Mouse (Mus musculus): ENCODE data around the gene Apoh.

Gene Apoh

DNA sequence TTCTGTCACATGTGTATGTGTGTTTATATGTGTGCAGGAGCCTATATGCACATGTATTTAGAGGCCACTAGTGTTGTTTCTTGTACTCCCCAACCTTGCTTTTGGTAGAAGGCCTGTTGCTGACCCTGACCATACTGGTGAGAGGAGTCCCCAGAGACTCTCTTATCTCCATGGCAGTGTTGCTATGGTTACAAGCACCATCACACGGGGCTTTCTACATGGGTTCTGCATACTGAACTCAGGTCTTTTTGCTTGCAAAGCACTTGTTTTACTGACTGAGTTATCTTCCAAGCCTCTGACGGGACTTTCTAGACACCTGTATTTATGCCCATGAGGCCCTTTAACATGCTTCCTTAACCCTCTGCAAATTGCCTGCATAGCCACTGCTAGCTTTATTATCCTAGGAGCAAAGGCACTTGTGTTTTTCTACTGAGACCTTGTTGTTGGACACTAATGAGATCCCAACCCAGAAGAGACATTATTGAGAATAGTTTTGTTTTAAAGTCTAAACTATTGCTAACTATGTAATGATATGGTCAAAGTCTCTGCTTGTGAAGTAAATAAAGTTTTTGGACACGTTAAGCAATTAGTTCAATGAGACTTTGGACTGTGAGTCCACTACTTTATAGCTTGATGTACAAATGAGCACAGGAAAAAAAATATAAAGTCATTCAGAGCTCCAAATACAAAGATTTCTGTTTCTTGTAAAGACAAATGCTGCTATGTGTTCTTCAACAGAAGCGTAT, 41.9 kb downstream of the Apoh start:
- DNase-seq, result no peak

DNA sequence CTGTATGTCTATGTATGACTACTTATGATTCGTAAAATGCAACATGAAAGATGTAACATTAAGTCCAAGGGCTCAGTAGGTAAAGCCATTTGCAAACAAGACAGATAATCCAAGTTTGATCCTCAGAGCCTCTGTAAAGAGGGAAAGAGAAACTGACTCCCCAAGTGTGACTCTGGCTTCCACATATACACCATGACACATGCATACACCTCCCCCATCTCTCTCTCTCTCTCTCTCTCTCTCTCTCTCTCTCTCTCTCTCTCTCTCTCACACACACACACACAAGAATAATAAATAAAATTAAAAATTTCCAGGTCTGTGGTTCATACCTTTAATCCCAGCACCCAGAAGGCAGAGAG, 42.5 kb downstream of the Apoh start:
- DNase-seq, result no peak

- DNase-seq, result no peak
Measured at GRCm38 (mm10) chr11:108395061-108395460, 51.9 kb downstream of the Apoh start.

GRCm38 (mm10) chr11:108396076-108396829, 53.1 kb downstream of the Apoh start:
- no peak for DNase-seq

GRCm38 (mm10) chr11:108409876-108410644, 66.9 kb downstream of the Apoh start:
- DNase-seq, result no peak

GRCm38 (mm10) chr11:108416360-108416759, 73.2 kb downstream of the Apoh start:
- DNase-seq, result no peak

DNA sequence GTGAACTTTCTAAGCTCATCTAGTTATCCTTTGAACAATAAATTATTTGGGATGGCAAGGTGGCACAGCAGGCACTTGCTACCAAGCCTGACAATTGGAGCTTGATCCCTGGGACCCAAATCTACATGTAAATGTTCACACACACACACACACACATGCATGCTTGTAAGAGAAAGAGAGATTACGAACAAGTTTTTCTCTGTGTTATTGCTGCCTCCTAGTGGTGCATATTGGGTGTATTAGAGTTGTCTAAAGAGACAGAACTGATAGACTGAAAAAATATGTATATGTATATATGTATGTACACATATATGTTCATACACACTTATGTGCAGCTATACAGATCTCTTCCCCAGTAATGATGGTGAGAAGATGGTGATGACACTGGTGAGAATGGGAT, 75.4 kb downstream of the Apoh start:
- DNase-seq, result no peak

DNA sequence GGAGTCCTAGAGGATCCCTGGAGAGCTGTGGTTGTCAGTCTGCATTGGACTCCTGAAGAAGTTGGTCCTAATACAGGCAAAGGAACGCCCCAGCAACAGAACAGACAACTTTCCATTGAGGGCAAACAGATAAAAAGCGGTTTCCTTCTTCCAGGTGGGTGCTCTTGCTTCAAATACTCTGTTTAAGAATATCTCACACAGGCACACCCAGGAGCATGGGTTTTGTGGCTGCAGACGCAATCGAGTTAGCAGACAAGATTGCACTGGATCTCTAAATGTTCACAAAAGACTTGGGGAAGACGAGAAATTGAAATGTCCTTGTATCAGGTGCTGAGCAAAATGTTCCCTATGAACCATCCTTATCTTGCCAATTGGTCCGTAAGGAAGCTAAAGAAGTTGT, 76.1 kb downstream of the Apoh start:
- no peak for DNase-seq

- no peak for DNase-seq
Measured at GRCm38 (mm10) chr11:108420751-108421150, 77.6 kb downstream of the Apoh start.

- no peak for DNase-seq
Measured at GRCm38 (mm10) chr11:108423221-108423620, 80.1 kb downstream of the Apoh start.

GRCm38 (mm10) chr11:108424111-108424510, 81.0 kb downstream of the Apoh start:
- no peak for DNase-seq

GRCm38 (mm10) chr11:108424889-108425591, 81.9 kb downstream of the Apoh start, which contains the start of gene Cep112:
Cep112 (plus strand) TSS chr11:108425192.
- DNase-seq, result peak; percentile 97

GRCm38 (mm10) chr11:108425592-108425921, 82.4 kb downstream of the Apoh start:
- DNase-seq, result peak; percentile 24

DNA sequence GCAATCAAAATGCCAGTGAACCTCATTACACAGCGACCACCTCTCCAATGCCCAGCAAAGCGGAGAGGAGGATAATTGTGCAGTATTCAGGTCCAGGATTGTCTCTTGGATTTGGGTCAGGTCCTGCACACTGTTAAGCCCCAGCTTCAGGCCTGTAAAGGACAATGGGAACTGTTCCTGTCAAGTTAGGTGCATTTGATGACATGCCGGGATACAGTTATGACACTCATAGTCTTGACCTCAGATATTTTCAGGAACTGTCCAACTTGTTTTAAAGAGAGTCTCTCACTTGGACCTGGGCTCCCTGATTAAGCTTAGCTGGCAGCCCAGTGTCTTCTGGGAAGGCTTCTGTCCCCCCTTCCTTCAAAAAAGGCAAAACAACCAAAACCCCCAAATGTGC, 82.9 kb downstream of the Apoh start:
- no peak for DNase-seq

DNA sequence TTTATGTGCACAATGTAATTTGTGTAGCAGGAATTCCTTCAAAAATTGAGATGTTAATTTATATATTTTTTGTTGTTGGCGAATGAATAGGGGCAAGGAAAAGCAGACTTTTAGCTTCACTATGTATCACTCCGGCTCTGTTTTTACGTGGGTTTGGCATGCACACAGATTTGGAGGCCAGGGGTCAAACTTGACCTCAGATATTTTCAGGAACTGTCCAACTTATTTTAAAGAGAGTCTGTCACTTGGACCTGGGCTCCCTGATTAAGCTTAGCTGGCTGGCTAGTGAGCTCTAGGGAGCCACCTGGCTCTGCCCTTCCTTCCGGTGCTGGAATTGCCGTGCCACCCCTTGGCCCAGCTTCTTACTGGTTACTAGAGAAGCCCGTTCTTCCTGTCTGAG, 84.0 kb downstream of the Apoh start:
- no peak for DNase-seq

DNA sequence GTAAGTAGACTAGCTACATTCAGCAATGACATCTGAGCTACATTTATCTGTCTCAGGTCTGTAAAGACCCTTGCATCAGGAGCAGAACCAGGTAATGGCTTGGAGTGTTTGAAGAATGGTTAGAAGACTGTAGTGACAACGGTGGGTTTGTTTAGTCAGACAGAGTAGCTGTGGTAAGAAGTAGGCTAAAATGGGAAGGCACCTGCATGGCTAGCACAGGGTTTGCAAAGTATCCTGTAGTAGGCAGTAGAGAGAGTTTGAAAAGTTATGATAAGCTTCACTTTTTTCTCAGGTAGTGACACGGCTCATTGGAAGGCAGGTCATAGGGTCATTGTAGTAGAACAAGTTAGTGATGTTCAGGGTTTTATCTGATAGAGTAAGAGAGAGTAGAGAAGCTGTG, 85.9 kb downstream of the Apoh start:
- DNase-seq, result no peak

GRCm38 (mm10) chr11:108443893-108444563, 100.9 kb downstream of the Apoh start:
- DNase-seq, result no peak

DNA sequence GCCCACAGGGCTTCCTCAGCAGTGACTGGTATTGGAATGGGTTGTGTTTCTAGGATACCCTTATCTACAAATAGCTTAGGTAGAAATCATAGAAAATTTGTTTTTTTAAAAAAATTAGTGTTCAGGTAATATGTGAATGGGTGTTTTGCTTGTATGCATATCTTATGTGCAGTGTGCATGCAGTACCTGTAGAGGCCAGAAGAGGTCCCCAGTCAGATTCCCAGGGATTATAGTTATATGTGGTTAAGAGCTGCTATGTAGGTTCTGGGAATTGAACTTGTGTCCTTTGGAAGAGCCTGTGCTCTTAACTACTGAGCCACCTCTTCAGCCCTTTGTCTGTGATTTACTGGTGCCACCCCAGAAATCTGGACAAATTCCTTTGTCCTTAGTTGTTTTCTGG, 104.0 kb downstream of the Apoh start:
- peak; percentile 33 for DNase-seq

GRCm38 (mm10) chr11:108449811-108450210, 106.7 kb downstream of the Apoh start:
- DNase-seq, result peak; percentile 85

DNA sequence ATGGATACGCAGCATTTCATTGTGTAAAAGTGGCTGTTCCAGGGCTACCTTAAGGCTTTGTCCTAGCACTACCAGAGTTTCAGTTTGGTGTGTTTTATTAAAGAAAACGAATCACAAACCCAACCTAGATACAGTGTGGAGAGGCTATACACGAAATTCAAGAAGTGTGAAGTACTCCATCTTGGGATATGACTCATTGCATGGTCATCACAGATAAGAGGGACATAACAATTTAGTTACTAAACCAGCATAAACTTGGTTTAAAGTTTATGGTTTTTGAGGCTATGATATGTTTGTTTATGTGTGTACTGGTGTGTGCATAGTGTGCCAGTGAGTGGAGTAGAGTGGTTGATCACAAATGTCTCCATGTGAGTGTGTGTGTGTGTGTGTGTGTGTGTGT, 116.4 kb downstream of the Apoh start:
- no peak for DNase-seq

All from lung, postnatal 14 days (tissue).